Mouse (Mus musculus): ENCODE measurements around the gene Ttll5. TPM values are rescaled to one million over a fixed set of nuclear protein-coding genes. Genes with fewer than 3 reads are reported as not detected.

Gene Ttll5
- total and polyA plus RNA-seq, 3 experiments: 7.4 to 18.5 TPM; not detected in 1

DNA sequence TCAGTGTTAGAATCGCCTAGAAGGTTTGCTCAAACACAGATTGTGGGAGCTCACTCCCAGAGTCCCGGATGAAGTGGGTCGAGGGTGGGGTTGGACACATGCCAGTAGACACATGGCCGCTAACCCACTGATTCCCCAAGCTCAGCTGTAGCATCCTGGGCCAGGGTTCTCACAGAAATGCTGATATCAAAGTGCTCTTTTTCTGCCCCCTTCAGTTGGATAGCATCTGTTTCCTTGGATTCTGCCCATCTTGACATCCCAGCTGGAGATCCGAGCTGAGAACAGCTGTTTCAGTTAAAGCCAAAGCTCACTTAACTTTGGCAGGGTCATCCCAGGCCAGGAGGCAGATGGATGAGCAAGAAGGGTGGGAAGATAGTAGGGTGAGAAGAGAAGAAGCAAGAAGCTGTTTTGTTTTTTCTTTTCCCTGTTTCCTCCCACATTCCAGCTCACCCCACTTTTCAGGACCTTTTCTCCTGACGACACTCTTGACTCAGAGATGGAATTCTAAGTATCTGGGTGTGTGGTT is 31.6 kb upstream of the Ttll5 start:
- Histone ChIP-seq H3K9ac (ENCODE audit: control insufficient read depth, low read depth, low read length, poor library complexity, severe bottlenecking) (no peak overlapping the region), H3K4me1 (ENCODE audit: control insufficient read depth in 1 of 2, insufficient read depth in 2 of 2, low read length in 2 of 2) (no peaks in the 10 kb centered on the region), H3K79me2 (ENCODE audit: control insufficient read depth, insufficient read depth, low read length, poor library complexity) (no peaks in the 10 kb centered on the region), H3K27ac (ENCODE audit: control insufficient read depth, low read depth, low read length) (no peak overlapping the region), H3K4me3 (ENCODE audit: control insufficient read depth in 1 of 2, insufficient read depth in 1 of 2, low read depth in 2 of 2, low read length in 2 of 2) (no peak overlapping the region), H3K36me3 (ENCODE audit: control insufficient read depth in 1 of 2, insufficient read depth in 2 of 2, low read length in 2 of 2) (no peaks in the 10 kb centered on the region), H3K9me3 (replicated peaks; ENCODE audit: insufficient read depth, low read length) (no peaks in the 10 kb centered on the region), H3K27me3 (ENCODE audit: control insufficient read depth in 1 of 2, insufficient read depth in 2 of 2, low read length in 2 of 2) (no peaks in the 10 kb centered on the region)
- TF ChIP-seq POLR2AphosphoS2 (IDR thresholded peaks at IDR 0.05; ENCODE audit: low read length): no peak
- TF ChIP-seq ETS1 (IDR thresholded peaks at IDR 0.05; ENCODE audit: low read depth, low read length): no peak
- TF ChIP-seq RAD21 (IDR thresholded peaks at IDR 0.05; ENCODE audit: low read depth, low read length): no peak
- TF ChIP-seq MYB (IDR thresholded peaks at IDR 0.05; ENCODE audit: low read depth, low read length): no peak
- TF ChIP-seq KAT2A (conservative IDR thresholded peaks at IDR 0.05; ENCODE audit: low read depth, low read length): no peak
- TF ChIP-seq TBP (IDR thresholded peaks at IDR 0.05; ENCODE audit: low read depth, low read length): no peak
- TF ChIP-seq MAX (IDR thresholded peaks at IDR 0.05; ENCODE audit: low read length): no peak
- no peak for TF ChIP-seq MYC (IDR thresholded peaks at IDR 0.05; ENCODE audit: low read depth, low read length)
- no peak for TF ChIP-seq UBTF (IDR thresholded peaks at IDR 0.05; ENCODE audit: borderline replicate concordance, insufficient read depth, low read depth, low read length)
- no peak for TF ChIP-seq HCFC1 (IDR thresholded peaks at IDR 0.05; ENCODE audit: low read depth, low read length)
- TF ChIP-seq ELF1 (IDR thresholded peaks at IDR 0.05; ENCODE audit: low read depth, low read length): no peak
- TF ChIP-seq POLR2AphosphoS5 (IDR thresholded peaks at IDR 0.05; ENCODE audit: borderline replicate concordance, low read depth, low read length): no peak
- TF ChIP-seq JUND (IDR thresholded peaks at IDR 0.05; ENCODE audit: low read depth, low read length): no peak
- DNase-seq (ENCODE audit: low read depth, low spot score): no peak

DNA sequence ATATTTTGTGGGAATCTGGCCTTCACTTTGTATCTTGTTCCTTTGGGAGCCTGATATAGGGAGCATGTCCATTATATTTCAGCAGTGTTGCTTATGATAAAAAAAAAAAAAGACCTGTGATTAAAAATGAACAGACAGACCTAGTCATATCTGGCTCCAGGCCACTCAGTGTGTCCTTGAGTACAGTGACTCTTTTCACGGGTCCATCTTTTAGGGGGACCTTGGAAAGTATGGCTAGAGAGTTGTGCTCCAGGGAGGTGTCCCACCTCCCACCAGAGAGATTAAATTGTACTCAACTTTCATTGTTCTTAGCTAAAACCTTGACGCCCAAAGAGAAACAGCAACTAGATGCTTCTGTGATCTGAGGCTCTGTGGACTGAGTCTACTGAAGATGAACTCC is 30.4 kb upstream of the Ttll5 start:
- Histone ChIP-seq H3K36me3 (ENCODE audit: control insufficient read depth in 1 of 2, insufficient read depth in 2 of 2, low read length in 2 of 2) (no peaks in the 10 kb centered on the region), H3K9me3 (replicated peaks; ENCODE audit: insufficient read depth, low read length) (no peaks in the 10 kb centered on the region)

More for the DNA sequence above, 30.4 kb upstream of the Ttll5 start:
- Histone ChIP-seq H3K9ac (ENCODE audit: control insufficient read depth, low read depth, low read length, poor library complexity, severe bottlenecking) (no peak overlapping the region), H3K79me2 (ENCODE audit: control insufficient read depth, insufficient read depth, low read length, poor library complexity) (no peaks in the 10 kb centered on the region), H3K27me3 (ENCODE audit: control insufficient read depth in 1 of 2, insufficient read depth in 2 of 2, low read length in 2 of 2) (no peaks in the 10 kb centered on the region), H3K4me3 (ENCODE audit: control insufficient read depth in 1 of 2, insufficient read depth in 1 of 2, low read depth in 2 of 2, low read length in 2 of 2) (no peak overlapping the region), H3K27ac (ENCODE audit: control insufficient read depth, low read depth, low read length) (no peak overlapping the region), H3K4me1 (ENCODE audit: control insufficient read depth in 1 of 2, insufficient read depth in 2 of 2, low read length in 2 of 2) (no peaks in the 10 kb centered on the region)
- TF ChIP-seq MAX (IDR thresholded peaks at IDR 0.05; ENCODE audit: low read length) (no peak), NELFE (IDR thresholded peaks at IDR 0.05; ENCODE audit: low read depth, low read length) (no peak), RAD21 (IDR thresholded peaks at IDR 0.05; ENCODE audit: low read depth, low read length) (no peak), NRF1 (IDR thresholded peaks at IDR 0.05; ENCODE audit: insufficient read depth, low read depth, low read length, poor library complexity, severe bottlenecking) (no peak), JUND (IDR thresholded peaks at IDR 0.05; ENCODE audit: low read depth, low read length) (no peak), MAZ (IDR thresholded peaks at IDR 0.05; ENCODE audit: low read depth, low read length) (no peak), ZC3H11A (IDR thresholded peaks at IDR 0.05; ENCODE audit: low read depth, low read length) (no peak), ZNF384 (IDR thresholded peaks at IDR 0.05; ENCODE audit: low read depth, low read length) (no peak), SMC3 (IDR thresholded peaks at IDR 0.05; ENCODE audit: low read depth, low read length) (no peak), ZKSCAN1 (IDR thresholded peaks at IDR 0.05; ENCODE audit: low read depth, low read length) (no peak), ETS1 (IDR thresholded peaks at IDR 0.05; ENCODE audit: low read depth, low read length) (no peak), E2F4 (IDR thresholded peaks at IDR 0.05; ENCODE audit: borderline replicate concordance, low read depth, low read length) (no peak), TBP (IDR thresholded peaks at IDR 0.05; ENCODE audit: low read depth, low read length) (no peak), TAL1 (IDR thresholded peaks at IDR 0.05; ENCODE audit: low read length) (no peak), HCFC1 (IDR thresholded peaks at IDR 0.05; ENCODE audit: low read depth, low read length) (no peak), RCOR1 (IDR thresholded peaks at IDR 0.05; ENCODE audit: low read depth, low read length) (no peak), MYB (IDR thresholded peaks at IDR 0.05; ENCODE audit: low read depth, low read length) (no peak), GABPA (IDR thresholded peaks at IDR 0.05; ENCODE audit: low read depth, low read length) (no peak), UBTF (IDR thresholded peaks at IDR 0.05; ENCODE audit: borderline replicate concordance, insufficient read depth, low read depth, low read length) (no peak), POLR2AphosphoS2 (IDR thresholded peaks at IDR 0.05; ENCODE audit: low read length) (no peak)
- DNase-seq (ENCODE audit: low read depth, low spot score): no peak
